ENCODE assay signal across 8 mouse cellular contexts in the genomic region with DNA sequence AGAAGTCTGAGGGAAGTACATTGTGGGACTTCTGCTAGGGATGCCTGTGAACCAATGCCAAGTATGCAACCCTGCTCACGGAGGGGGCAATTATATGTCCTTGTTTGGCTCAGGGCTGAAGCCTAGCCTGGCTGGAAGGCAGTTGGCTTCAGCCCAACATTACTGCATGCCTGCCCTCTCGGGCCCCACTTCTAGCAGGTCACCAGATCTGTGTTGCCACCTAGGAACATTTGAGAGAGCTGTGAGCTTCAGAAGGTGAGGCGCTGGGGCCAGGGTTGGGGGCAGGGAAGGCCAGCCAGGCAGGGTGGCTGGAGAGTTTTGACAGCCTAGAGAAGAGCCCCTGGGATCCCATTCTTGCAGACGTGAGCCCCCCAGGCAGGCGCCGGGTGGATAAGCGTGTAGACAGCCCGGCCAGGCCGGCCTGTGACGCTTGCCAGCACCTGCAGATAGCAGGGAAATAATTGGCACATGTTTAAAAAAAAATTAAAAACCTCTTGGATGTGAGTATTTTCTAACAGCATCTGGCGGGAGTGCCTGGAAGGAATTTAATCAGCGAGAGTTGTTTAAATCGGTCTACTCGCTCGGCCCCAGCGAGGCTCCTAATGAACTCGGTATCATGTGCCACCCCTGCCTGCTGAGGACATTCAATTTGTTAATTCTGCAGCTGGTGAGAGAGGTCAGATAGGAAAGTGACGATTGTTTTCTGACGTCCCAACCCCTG.
A peak's percentile ranks its signal among the peaks of the same experiment; 100 is the strongest.
DNase-seq lines count a peak whose midpoint lies in the region; ATAC-seq and TF ChIP-seq lines count a peak whose summit lies in the region.

No protein-coding gene starts in this region.

- H3K9ac ChIP-seq in embryonic facial prominence, embryonic 12.5 days, result no peak overlapping the region
- no peak overlapping the region; the same call in 1 of the 2 replicates for H3K9ac ChIP-seq in midbrain, embryonic 13.5 days (replicated peaks)

- intact Hi-C loops in heart, postnatal 10 days (cut with DNase I), result no loop called here

- H3K4me2 ChIP-seq in embryonic facial prominence, embryonic 12.5 days (replicated peaks), result peak overlapping the region; percentile 45
- H3K4me2 ChIP-seq in midbrain, embryonic 13.5 days (replicated peaks), result peak overlapping the region; percentile 57

- H3K9me3 ChIP-seq in embryonic facial prominence, embryonic 12.5 days, result no peaks in the 10 kb centered on the region
- no peaks in the 10 kb centered on the region for H3K9me3 ChIP-seq in midbrain, embryonic 13.5 days

- H3K4me3 ChIP-seq in embryonic facial prominence, embryonic 12.5 days, result peak overlapping the region; percentile 2; the same call in 1 of the 2 replicates
- peak overlapping the region; percentile 25 for H3K4me3 ChIP-seq in midbrain, embryonic 13.5 days (replicated peaks)
- no peak overlapping the region for H3K4me3 ChIP-seq in layer of hippocampus, adult 2 months

- 0 out of 2 replicates have a peak overlapping the region, but pooled peaks have one; percentile 46 for H3K27ac ChIP-seq in embryonic facial prominence, embryonic 12.5 days
- H3K27ac ChIP-seq in midbrain, embryonic 13.5 days, result peak overlapping the region; percentile 53
- no peak overlapping the region for H3K27ac ChIP-seq in layer of hippocampus, adult 2 months

- H3K4me1 ChIP-seq in embryonic facial prominence, embryonic 12.5 days, result peaks cover 13% of the 10 kb centered on the region
- peaks cover 13% of the 10 kb centered on the region for H3K4me1 ChIP-seq in midbrain, embryonic 13.5 days (replicated peaks)

- 4% methylated on average over 19 of the region's 19 CpGs for WGBS in embryonic facial prominence, embryonic 12.5 days
- 6% methylated on average over 19 of the region's 19 CpGs for WGBS in midbrain, embryonic 13.5 days

- H3K27me3 ChIP-seq in embryonic facial prominence, embryonic 12.5 days, result 0 out of 2 replicates have a peak, but pooled peaks cover 3% of the 10 kb centered on the region
- 0 out of 2 replicates have a peak, but pooled peaks cover 2% of the 10 kb centered on the region for H3K27me3 ChIP-seq in midbrain, embryonic 13.5 days

- no peak for TF ChIP-seq CTCF in layer of hippocampus, adult 2 months (conservative IDR thresholded peaks at IDR 0.05)

- ATAC-seq in embryonic facial prominence, embryonic 12.5 days (ENCODE audit: insufficient number of reproducible peaks, insufficient read depth, low FRiP score, low TSS enrichment), result peak; percentile 83
- ATAC-seq in midbrain, embryonic 13.5 days, result peak; percentile 90

- no peaks in the 10 kb centered on the region for H3K36me3 ChIP-seq in embryonic facial prominence, embryonic 12.5 days
- H3K36me3 ChIP-seq in midbrain, embryonic 13.5 days, result no peaks in the 10 kb centered on the region

- peak; percentile 7 for DNase-seq in adrenal gland, adult 8-10 months
- DNase-seq in heart, postnatal 10 days, result peak; percentile 87 to 91
- peak; percentile 9 to 49 for DNase-seq in kidney, postnatal 25 days
- DNase-seq in right cerebral cortex, postnatal 14 days, result no peak
- DNase-seq in layer of hippocampus, postnatal 25 days (ENCODE audit: extremely low spot score in 1 of 2, low spot score in 1 of 2), result no peak
- DNase-seq in layer of hippocampus, adult 2 months (ENCODE audit: low spot score in 2 of 2), result no peak

Comparison
In these comparisons a context has a peak if more than half of its experiments do, and no peak if none do; other contexts are left out.
1. DNase-seq: peak in adrenal gland, adult 8-10 months (single experiment), heart, postnatal 10 days (2 of 2) and kidney, postnatal 25 days (2 of 2); none in right cerebral cortex, postnatal 14 days (single experiment), layer of hippocampus, postnatal 25 days (0 of 2) and layer of hippocampus, adult 2 months (0 of 2).